Mouse (Mus musculus): ENCODE data around the gene Srsf7.

- TF ChIP-seq CTCF (IDR thresholded peaks at IDR 0.05; ENCODE audit: extremely low read depth, insufficient read length, insufficient replicate concordance, low read depth, low read length) (no peak), POLR2A (IDR thresholded peaks at IDR 0.05; ENCODE audit: low read depth, low read length) (no peak)
These were observed 39.7 kb downstream of the Srsf7 start for GRCm38 (mm10) chr17:80167436-80167835.
